Mouse (Mus musculus): ENCODE data around the gene Stfa3.

- TF ChIP-seq MYOG (IDR thresholded peaks at IDR 0.05; ENCODE audit: control insufficient read depth in 1 of 3, insufficient read depth in 1 of 3, insufficient read length in 2 of 3, low read depth in 2 of 3) (no peak), SRF (IDR thresholded peaks at IDR 0.05; ENCODE audit: control insufficient read depth, insufficient read length, low read depth) (no peak), POLR2A (IDR thresholded peaks at IDR 0.05; ENCODE audit: insufficient read length, low read depth) (no peak), TCF3 (IDR thresholded peaks at IDR 0.05; ENCODE audit: insufficient read length, low read depth) (no peak), E2F4 (IDR thresholded peaks at IDR 0.05; ENCODE audit: insufficient read depth) (no peak), TCF12 (IDR thresholded peaks at IDR 0.05; ENCODE audit: insufficient read depth, poor library complexity, severe bottlenecking) (no peak), REST (IDR thresholded peaks at IDR 0.05; ENCODE audit: insufficient read depth, insufficient read length) (no peak)
Measured at GRCm38 (mm10) chr16:36492420-36492819, 37.2 kb upstream of the Stfa3 start.
